Mouse (Mus musculus): ENCODE data around the gene Pramel7.

GRCm38 (mm10) chr2:87461769-87462168 is 35.1 kb downstream of the Pramel7 start:
- TF ChIP-seq POLR2A (IDR thresholded peaks at IDR 0.05; ENCODE audit: insufficient read depth, low read depth, low read length) (no peak), CTCF (IDR thresholded peaks at IDR 0.05; ENCODE audit: insufficient read depth, low read depth, low read length) (no peak)

Measured in olfactory bulb, adult 2 months (tissue).